Mouse (Mus musculus): ENCODE data around the gene Rabep1.

DNA sequence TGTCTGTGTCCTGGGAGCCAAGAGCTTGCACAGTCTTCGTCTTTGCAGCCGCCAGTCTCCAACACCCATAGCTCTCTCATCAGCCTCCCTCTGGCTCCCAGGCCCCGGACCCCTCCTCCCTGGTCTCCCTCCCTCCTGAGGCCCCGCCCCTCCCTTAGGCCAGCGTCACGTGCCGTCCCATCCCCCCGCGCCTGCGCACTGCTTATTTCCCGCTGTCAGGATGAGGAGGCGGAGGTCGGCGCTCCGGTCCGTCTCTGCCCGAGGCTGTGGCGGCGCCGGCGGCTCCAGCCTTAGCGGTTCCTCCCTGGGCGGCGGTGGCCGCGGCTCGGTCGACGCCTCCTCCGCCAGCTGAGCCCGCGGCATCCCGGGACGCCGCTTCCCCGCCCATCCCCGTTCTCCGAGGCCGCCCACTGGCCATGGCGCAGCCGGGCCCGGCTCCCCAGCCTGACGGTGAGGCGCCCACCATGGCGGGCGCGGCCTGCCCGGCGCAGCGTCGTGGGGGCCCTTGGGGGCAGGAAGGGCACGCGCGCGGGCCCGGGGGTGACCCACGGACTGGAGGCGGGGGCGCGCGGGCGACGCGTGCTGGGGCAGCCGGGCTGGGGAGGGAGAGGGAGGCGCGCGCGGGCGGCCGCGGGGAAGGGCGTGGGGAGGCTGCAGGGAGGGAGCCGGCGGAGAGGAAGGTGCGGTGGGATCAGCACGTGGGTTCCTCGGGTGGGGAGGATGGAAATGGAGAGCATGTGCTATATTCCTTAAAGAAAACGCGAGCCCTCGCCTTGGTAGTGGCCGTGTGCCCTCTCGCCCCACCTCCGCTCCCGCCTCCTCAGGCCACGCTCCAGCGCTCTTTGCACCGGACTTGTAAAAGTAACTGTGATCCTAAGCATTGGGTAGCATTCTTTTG is at the start of gene Rabep1:
- TF ChIP-seq GATA1 (IDR thresholded peaks at IDR 0.05; ENCODE audit: borderline replicate concordance, low read length) (no peak), FLI1 (IDR thresholded peaks at IDR 0.05; ENCODE audit: low read length) (no peak)

Measured in megakaryocyte, embryonic 14.5 days (primary cell).